Mouse (Mus musculus): ENCODE results near the gene Hsf4.
"Not testable (repeated sequence)": the region's sequence is repeated elsewhere in the genome, so short reads cannot be mapped to it uniquely, and the experiment has no call there.

Hsf4 gene

GRCm38 (mm10) chr8:105285514-105285913, 15.9 kb downstream of the Hsf4 start:
- no peak for DNase-seq (ENCODE audit: low spot score)

GRCm38 (mm10) chr8:105286907-105287306, 17.3 kb downstream of the Hsf4 start:
- no peak for DNase-seq (ENCODE audit: low spot score)

- no peak for DNase-seq (ENCODE audit: low spot score)
Observed at GRCm38 (mm10) chr8:105288231-105288630, 18.6 kb downstream of the Hsf4 start.

GRCm38 (mm10) chr8:105288958-105289732, 19.5 kb downstream of the Hsf4 start:
- peak; percentile 98 for DNase-seq (ENCODE audit: low spot score)

GRCm38 (mm10) chr8:105289805-105290460, 20.3 kb downstream of the Hsf4 start, which contains the start of gene 4931428F04Rik:
TSS of gene 4931428F04Rik (minus strand) at chr8:105289864.
- DNase-seq (ENCODE audit: low spot score): peak; percentile 75

DNA sequence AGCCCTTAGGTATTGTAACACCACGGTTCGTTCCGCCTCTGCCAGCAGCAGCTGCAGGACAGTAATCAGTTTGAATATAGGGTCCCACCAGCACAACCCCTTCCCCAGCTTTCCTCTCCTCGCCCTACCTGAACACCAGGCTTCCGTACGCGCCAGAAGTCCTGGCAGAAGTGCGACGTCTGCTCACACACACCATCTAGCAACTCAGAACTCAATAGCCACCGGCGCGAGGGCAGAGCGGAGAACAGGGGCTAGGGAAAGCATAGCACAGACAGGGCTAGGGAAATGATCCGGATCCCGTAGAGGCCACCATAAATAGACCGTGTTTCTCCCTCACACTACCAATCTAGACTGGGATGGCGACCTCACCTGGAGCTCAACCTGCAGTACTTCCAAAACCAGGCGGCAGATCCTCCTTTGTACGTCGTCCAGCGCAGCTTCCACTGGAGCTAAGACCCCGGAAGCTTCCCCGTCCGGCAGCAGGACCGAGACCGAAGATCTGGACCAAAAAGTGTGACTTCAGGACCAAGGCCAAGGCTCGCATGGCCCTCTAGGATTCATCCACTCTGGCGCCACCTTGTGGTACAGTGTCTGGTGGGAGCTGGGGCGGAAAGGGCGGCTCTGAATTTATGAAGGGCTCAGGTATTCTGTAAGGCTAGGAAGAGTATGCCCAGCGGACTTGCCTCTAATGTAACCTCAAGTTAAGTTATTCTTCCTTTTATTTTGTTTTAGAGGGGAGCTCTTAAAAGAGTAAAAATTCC, 21.1 kb downstream of the Hsf4 start:
- peak; percentile 99 for DNase-seq (ENCODE audit: low spot score)

GRCm38 (mm10) chr8:105291364-105291763, 21.8 kb downstream of the Hsf4 start:
- DNase-seq (ENCODE audit: low spot score): peak; percentile 39

GRCm38 (mm10) chr8:105291802-105292201, 22.2 kb downstream of the Hsf4 start:
- not testable (repeated sequence) for DNase-seq (ENCODE audit: low spot score)

DNA sequence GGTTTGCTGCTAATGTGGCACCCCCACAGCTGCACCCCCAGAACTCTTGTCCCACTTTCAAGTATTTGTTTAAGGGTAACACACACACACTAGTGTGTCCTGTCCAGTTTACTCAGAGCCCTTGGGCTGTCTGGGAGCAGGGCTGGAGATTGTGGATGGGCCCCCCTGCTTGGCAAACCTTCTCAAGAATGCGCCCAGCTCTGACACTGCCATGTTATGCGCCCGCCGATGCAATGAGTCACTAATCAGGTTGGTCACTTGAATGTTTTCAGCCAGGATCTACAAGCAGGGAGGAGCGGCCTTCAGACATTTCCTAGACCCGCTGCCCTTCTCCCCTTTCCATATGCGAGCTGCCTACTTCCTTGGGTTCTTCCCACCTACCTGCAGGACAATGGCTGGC, 22.9 kb downstream of the Hsf4 start:
- no peak for DNase-seq (ENCODE audit: low spot score)

DNA sequence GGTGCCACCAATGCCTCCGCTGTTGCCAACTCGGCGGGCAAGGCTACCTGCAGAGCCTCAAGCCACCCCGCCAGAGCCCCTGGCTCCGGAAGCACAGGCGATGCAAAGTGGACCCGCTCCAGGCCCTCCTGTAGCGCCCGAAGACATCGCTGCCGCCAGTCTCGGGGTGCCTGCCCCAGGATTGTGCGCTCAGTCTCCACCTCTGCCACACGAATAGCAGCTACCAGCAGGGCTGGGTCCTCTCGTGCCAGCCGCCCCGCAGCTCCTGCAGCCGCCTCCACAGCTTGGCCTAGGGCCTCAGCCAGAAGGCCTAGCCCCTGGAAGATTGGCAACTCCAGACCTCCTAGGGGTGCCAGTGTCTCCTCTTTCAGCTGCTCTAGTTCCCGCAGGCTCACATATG, 23.8 kb downstream of the Hsf4 start:
- peak; percentile 47 for DNase-seq (ENCODE audit: low spot score)

DNA sequence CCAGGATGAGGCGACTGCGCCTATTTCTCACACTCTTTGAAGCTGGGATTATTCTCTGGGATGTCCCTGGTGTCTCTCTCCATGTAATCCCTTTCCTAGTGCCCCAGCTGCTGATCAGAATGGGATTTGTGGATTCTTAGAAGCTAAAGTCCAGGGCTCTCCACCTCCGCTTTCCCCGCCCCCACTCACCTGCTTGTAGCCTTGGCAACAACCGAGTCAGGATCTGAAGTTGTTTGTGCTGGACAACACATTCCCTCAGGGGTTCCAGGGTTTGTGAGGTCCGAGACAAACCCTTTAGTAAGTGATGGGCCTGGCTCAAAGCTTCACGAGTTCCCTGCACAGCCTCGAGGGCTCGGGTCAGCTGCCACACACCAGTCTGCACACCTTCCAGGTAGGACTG, 25.2 kb downstream of the Hsf4 start:
- no peak for DNase-seq (ENCODE audit: low spot score)

- DNase-seq (ENCODE audit: low spot score): no peak
Observed at GRCm38 (mm10) chr8:105295256-105295655, 25.7 kb downstream of the Hsf4 start.

GRCm38 (mm10) chr8:105295895-105296573, 26.4 kb downstream of the Hsf4 start, which contains the start of gene Exoc3l:
TSS of gene Exoc3l (minus strand) at chr8:105296101.
- DNase-seq (ENCODE audit: low spot score): peak; percentile 76

DNA sequence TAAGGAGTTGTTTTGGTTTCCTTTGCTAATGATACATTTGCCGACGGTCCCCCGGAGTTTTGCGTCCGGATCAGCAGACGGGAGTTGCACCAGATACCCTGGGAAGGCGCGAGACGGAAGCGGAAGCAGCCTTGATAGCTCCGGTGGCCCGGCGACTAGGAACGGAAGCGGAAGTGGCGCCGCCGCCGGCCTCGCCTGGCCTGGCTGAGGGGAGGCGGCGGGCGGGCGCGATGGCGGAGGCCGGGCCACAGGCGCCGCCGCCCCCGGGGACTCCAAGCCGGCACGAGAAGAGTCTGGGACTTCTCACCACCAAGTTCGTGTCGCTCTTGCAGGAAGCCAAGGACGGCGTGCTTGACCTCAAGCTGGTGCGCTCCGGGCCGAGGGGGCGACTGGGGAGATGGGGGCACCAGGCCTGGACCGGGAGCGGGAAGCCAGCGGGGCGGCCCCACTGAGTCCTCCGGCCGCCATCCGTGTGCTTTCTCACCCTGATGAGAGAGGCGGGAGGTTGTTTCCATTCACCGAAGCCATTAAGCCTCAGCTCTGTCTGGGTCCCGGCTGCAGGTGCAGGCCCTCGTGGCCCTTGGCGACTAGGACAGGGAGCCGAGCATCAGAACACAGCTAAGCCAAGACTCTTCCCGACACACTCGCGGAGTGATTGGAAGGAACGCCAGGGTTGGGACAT, 28.1 kb downstream of the Hsf4 start, which contains the start of gene E2f4:
Gene E2f4, plus strand, starts transcription at position 153 of the 682 bp plus-strand sequence.
- peak; percentile 89 for DNase-seq (ENCODE audit: low spot score)

- DNase-seq (ENCODE audit: low spot score): no peak
Observed at GRCm38 (mm10) chr8:105298351-105299252, 29.0 kb downstream of the Hsf4 start.

DNA sequence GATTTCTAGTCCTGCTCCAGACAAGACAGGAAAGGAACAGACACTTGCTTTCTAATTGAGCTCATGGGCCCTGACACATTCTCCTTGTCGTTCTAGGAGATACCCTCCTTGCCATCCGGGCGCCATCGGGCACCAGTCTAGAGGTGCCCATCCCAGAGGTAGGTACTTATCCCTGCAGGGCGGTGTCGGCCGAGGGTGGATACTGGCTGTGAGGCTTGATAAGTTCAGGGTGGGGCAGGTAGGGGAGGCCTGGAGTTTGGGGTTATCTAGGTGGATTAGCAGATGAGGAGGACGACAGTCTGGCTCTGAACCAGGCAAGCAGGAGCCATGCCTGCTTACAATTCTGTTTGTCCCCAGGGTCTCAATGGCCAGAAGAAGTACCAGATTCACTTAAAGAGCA, 30.4 kb downstream of the Hsf4 start:
- no peak for DNase-seq (ENCODE audit: low spot score)

GRCm38 (mm10) chr8:105303396-105303795, 33.8 kb downstream of the Hsf4 start:
- DNase-seq (ENCODE audit: low spot score): no peak

DNA sequence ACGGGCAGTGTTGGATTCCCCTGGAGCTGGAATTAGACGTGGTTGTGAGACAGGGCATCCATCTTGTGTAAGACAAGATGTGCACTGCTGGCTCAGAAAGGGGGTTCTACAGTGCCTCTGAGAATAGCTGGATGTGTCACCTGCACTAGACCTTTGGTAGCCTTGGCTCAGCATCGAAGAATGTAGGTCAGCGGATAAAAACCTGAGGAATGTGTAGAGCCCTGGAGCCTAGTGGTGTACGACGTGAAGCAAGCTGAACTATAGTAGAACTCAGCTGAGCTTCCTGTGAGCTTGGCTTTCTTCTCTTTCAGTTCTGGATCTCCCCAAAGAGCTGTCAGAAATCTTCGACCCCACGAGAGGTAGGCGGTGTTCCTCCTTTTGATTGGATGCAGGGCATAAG, 34.3 kb downstream of the Hsf4 start:
- DNase-seq (ENCODE audit: low spot score): no peak

DNA sequence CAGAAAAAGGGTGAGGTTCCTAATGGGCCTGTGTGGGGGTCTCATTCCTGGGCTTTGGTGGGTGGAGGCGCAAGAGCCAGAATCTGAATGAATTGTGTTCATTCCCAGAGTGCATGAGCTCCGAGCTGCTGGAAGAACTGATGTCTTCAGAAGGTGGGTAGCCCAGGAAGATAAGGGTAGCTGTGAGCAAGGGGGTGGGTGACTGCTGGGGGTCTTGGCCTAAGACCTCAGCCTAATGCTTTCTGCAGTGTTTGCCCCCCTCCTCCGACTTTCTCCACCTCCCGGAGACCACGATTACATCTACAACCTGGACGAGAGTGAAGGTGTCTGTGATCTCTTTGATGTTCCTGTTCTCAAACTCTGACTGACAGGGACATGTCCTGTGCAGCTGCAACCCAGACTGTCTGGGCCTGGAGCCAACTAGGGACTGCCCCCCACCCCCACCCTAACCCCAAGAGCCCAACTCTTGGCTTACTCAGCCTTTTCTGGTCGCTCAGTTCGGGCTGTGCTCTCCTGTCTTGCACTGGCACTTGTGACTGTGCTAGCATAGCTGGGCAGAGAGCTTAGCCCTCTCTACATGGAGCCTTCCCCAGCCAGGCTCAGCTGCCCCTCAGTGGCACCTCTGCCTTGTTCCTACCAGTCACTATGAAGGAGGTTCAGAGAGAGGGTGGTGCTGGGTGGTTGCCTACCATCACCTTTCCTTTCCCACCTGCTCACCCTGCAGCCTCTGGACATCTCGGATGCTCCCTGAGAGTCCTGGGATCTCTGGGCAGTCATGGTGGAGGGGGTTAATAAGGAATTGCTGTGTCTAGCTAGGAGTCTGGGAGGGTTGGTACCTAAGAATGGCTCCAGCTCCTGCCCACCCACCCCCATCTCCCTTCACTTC, 35.0 kb downstream of the Hsf4 start:
- DNase-seq (ENCODE audit: low spot score): no peak

Measured in testis, postnatal 10 days (tissue).